Mouse (Mus musculus) T-cell, adult 2 months (primary cell): ENCODE results near the gene Arid1b.

Experiments used
- DNase-seq: peaks from one replicate; pipeline ENCODE4 v3.0.0; 2022; ENCODE audit warnings: low spot score

Gene Arid1b

DNA sequence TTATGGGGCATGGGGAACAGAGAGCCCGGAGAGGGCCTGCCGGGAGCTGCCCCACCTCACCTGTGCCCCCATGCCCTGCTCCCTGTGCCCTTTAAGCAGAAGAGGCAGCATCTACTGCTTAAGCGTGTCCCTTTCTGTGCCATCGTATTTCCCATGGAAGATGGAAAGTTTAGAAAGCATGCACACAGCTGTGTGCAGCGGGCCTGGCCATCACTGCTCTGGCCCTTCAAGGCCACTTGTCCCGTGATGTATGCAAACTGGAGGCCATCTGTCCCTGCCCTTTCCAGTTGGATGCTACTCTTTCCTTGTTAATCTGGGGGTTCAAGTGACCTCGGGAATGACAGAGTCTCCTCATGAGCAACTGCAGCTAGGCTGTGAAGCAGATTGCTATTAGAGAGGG is 163.5 kb downstream of the Arid1b start:
- DNase-seq, result no peak

- no peak for DNase-seq
Observed at GRCm38 (mm10) chr17:5162525-5162924, 168.4 kb downstream of the Arid1b start.

- DNase-seq, result no peak
Observed at GRCm38 (mm10) chr17:5163251-5163826, 169.2 kb downstream of the Arid1b start.

DNA sequence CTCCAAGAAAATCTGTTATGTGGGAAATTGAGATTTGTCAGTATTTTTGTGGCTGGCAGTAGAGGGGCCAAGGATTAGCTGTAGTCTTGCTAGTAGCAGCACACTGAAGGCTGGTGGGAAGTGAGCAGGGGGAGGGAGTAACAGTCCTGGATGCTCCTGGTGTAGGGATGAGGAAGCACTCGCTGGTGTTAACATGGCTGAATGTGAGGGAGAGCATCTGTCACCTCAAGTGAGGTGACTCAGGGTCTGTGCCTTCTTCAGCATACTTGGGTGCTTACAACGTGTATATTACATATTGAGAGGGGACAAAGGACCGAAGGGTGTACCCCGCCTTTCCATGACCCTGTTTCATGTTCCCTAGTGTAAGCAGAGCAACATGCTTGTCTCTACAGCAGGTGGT is 170.7 kb downstream of the Arid1b start:
- DNase-seq, result no peak

DNA sequence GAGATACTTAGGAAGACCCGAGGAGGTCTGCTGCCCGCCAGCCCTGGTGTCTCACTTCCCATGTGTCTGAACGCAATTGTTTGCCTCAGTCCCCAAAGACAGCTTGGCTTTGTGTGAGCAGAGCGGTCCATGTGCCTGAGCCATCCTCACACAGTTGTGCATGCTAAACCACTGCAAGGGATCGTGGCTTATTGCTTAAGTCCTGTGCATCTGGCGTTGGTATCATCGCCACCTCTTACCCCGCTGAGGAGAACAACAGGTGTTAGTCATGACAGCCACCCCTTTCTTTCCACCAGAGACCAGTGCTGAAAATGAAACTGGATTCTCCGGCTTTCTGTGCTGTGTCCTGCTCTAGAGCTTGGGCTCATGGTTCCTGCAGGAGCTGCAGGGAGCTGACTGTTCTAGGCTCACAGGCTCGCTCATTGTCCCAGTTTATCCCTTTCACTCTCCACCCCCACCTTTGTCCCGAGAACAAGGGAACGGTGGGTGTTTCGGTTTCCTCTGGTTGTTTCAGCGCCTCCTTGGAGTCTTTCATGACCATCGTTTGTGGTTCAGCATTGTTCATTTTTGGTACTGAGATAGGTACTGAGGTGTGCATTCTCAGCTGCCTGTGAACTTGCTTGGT is 171.2 kb downstream of the Arid1b start:
- no peak for DNase-seq

GRCm38 (mm10) chr17:5166175-5166574 is 172.0 kb downstream of the Arid1b start:
- DNase-seq, result no peak

- DNase-seq, result peak; percentile 13
Observed at GRCm38 (mm10) chr17:5168046-5168445, 173.9 kb downstream of the Arid1b start.

- peak; percentile 50 for DNase-seq
Observed at GRCm38 (mm10) chr17:5168640-5169039, 174.5 kb downstream of the Arid1b start.

GRCm38 (mm10) chr17:5170321-5170720 is 176.2 kb downstream of the Arid1b start:
- DNase-seq, result no peak

DNA sequence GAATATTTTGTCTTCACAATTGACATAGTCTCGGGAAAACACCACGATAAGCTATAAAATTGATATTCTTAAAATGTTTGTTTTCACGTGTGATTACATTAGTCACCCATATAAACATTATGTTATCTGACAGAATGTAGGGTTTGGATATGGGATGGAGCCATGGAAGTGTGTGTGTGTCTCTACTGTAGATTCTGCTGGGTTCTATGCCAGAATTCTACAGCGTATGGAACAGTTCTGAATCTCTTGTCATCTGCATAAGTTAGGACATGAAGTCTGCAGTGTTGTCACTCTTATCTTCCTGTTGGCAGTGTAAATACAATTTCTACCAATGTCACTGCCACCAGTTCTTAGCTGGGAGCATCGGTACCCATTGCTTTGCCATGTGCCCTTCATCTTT is 177.3 kb downstream of the Arid1b start:
- DNase-seq, result no peak

DNA sequence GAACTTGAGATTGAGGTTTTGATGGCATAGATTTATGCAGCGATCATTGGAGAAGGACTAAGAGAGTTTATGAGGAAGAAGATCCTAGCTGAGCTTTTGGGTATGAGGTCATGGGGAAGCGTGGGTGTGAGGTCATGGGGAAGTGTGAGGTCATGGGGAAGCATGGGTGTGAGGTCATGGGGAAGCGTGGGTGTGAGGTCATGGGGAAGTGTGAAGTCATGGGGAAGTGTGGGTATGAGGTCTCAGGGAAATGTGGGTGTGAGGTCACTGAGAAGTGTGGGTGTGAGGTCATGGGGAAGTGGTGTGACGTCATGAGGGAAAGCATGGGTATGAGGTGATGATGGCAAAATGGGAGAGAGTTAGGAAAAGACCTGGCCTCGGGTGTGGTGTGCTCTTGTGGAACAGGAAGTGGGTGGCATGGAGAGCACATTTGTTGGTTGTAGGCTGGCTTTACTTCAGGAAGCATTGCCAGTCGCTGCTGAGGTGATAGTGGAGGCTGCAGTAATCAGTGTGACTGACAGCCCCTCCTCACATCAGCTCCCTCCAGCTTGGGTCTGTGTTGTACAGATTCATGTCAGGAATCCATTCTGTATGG is 180.4 kb downstream of the Arid1b start:
- DNase-seq, result no peak

DNA sequence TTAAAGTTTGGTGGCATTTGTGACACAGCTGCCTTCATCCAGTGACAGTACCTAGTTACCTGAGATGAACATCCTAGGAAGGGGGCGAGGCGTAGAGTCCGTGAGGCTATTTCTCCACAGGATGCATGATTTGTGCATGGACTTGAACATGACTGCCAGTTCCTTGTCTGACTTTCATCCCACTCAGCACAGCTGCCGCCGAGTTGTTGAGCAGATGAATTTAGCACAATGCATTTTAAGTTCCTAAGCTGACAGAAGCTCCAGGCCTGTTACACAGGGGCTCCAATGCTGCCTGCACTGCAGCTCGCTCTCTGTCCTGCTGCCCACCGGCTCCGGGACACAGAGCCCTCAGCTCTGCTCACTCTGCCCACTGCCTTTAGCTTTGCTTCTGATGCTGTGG is 181.4 kb downstream of the Arid1b start:
- DNase-seq, result no peak

DNA sequence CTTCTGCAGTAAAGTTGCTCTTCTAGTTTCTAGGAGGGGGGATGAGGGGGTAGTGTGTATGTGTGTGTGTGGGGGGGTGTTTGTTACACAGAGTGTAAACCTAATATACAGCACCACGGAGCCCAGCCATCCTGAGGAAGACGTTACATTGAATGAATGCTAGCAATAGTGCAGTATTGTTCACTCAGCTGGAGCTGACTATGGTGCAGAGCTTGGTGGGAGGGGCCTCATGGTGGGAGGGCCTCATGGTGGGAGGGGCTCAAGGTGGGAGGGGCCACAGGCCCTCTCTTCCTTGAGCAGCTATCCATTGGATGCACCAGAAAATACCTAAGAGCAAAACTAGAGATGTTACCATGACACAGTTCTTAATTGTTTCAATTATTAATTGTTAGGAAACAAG is 182.2 kb downstream of the Arid1b start:
- DNase-seq, result no peak

DNA sequence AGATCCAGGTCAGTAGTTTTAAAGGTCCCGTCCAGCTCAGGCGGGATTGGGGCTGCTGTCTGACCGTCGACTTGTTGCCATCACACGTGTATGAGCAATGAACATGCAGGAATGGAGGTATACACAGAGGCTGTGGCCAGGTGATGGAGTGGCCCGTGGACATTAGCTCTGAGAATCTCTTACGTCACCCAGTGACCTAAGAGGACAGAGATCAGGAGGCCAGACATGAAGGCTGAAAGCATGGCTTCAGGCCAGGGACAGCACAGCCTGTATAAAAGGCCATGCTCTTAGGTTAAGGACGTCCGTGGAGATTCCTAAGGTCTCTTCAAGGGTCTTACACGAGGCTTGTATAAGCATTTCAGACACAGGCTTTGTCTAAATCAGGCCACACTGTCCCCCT is 184.4 kb downstream of the Arid1b start:
- no peak for DNase-seq

- no peak for DNase-seq
Observed at GRCm38 (mm10) chr17:5179004-5179403, 184.9 kb downstream of the Arid1b start.

DNA sequence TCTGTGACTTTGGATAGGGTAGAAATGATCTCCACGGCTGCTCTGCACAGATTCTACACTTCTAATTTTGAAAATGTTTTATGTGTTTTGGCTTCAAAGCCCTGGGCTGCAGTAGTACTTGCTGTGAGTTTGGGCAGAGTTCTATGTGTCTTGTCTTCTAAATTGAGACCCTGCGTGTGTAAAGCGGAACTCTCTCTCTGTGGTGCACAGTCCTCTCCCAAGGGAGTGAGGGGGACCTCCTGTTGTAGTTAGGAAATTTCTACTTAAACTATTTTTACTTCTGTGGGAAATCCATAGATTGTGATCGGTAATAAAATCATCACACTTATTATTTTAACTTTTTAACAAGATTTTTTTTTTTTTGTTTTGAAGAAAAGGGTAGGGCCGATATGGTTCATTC is 185.3 kb downstream of the Arid1b start:
- no peak for DNase-seq

- no peak for DNase-seq
Observed at GRCm38 (mm10) chr17:5179925-5180525, 185.9 kb downstream of the Arid1b start.

DNA sequence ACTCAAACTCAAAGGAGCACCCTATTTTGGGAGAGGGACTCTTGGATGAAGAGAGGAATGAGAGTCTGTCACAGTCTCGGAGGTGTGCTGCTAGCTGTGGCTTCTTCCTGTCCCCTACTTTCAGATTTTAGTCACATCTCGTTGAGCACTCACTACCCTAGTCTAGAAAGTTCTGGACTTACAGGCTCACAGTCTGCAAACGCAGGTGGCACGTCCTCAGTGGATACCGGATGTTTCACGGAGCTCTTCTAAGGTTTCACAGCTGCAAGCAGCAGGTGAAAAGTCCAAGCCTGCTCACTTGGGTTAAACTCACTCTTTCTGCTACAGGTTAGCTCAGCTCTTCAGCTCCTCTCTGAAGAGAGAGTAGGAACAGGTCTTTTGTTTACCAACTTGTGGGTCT is 186.8 kb downstream of the Arid1b start:
- peak; percentile 18 for DNase-seq

DNA sequence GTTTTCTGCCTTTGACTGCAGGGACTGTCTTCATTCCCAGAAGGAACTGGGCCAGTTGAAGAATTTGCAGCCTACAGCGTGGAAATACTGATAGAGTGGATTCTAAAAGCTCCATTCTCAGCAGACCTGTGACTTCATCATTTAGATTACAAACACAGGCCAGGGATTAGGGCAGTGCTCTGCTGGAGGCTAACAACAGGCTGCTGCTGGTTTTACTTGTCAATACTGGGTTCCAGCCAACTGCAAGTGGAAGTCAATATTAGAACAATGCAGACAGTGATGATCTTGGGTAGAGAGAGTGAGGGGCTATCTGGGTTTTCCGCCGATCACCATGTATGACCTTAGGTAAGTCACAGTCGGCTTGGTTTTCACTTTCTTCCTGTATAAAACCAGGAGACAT is 188.4 kb downstream of the Arid1b start:
- DNase-seq, result no peak

- DNase-seq, result no peak
Observed at GRCm38 (mm10) chr17:5185501-5185900, 191.4 kb downstream of the Arid1b start.

- DNase-seq, result no peak
Observed at GRCm38 (mm10) chr17:5187546-5187945, 193.4 kb downstream of the Arid1b start.

DNA sequence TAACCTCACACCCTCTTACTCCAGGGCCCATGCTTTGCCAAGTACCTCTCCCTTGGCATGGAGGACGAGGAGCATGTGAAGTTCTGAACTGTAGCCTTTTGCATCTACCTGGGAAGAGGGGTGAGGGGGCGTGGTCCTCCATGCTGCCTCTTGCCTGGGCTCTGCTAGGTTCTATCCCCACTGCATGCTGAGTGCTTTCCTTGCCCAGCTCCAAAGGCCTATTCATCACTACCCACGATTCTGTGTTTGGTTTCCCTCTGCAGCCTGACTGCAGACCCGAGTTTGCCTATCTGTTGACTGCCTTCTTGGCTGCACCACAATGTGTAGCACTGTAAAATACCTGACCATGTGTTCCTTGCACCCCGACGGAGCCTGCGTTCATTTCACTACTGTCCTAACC is 194.3 kb downstream of the Arid1b start:
- no peak for DNase-seq

DNA sequence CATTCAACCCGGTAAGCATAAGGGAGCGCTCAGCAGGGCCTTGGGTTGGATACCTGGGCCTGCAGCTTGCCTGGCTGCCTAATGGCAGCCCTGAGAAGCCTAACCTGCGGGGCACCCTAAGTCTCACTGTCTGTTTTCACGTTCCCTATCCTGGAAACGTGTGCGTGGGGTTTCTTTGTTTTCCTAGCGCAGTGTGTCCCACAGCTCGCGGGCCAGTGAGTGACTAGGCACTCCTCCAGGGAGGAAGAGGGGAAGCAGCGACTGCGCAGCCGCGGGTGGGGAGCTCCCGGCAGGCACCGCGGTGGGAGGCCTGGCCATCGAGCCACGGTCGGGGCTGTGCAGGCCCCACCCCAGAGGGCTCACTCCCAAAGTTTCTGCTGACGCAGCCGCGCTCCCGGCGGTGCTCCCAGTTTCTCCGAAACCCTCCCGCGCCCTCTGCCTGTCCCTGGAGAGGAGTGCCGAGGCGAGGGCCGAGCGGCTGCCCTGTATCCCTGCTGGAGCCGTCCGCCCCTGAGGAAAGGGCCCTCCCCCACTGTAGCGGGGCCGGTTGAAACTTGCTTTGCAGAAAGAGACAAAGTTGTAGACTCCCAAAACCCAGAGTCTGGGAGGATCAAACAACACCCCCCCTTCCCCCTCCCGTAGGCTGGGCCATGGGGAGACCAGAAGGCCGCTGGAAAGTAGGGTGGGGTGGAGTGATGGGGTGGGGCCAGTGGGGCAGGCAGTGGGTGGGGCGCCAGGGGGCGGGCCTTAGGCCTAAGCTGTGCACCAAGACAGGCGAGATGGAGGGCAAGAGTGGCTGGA is 195.6 kb downstream of the Arid1b start:
- peak; percentile 81 for DNase-seq
